Mouse (Mus musculus): ENCODE measurements around the gene Zfp324. TPM values are rescaled to one million over a fixed set of nuclear protein-coding genes. Genes with fewer than 3 reads are reported as not detected.

Zfp324 gene
- polyA plus RNA-seq, 1 experiment = 1.5 TPM

DNA sequence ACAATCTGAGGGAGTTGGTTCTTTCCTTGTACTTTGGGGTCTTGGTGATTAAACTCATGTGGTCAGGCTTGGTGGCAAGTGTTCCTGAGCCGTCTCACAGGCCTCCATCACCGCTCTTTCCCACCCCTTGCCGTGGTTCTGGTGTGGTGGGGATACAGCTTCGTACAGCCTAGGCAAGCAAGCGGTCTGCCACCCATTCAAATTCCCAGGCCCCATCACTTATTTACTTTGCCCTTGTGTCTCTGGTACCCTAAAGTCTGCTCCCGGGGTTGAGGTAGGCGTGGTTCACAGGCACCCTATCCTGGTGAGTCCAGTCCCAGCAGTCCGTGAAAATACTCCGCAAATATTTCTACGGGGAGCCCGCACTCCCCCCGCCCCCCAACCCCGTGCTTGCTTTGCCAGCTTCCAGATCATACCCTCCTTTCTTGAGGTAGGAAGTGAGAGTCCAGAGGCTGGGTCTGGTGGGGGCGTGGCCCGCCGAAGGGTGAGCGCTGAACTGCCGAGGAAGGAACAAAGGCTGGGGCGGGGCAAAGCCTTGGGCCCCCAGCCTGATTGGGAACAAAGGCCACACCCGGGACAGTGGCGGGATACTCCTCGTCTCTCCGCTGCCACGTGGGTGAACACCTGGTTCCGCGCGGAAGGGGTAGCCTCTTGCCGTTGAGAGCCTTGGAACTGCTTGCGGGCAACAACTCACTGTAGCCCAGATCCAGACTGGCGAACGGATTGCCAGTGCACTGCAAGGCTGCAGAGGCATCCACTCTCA is 57.3 kb downstream of the Zfp324 start:
- TF ChIP-seq POLR2A (IDR thresholded peaks at IDR 0.05; ENCODE audit: insufficient read depth, low read length) = peak; percentile 68
- peak; percentile 84 for TF ChIP-seq EP300 (IDR thresholded peaks at IDR 0.05; ENCODE audit: insufficient read depth, low read depth, low read length)
- no peak for TF ChIP-seq CTCF (IDR thresholded peaks at IDR 0.05; ENCODE audit: low read depth, low read length)
- Histone ChIP-seq H3K36me3 (ENCODE audit: control insufficient read depth, insufficient read depth, low read length, poor library complexity, severe bottlenecking) (peaks cover 29% of the 10 kb centered on the region), H3K4me3 (ENCODE audit: low read depth, low read length) (peak overlapping the region; percentile 65), H3K9me3 (replicated peaks; ENCODE audit: control insufficient read depth, insufficient read depth, low read length, poor library complexity, severe bottlenecking) (no peaks in the 10 kb centered on the region), H3K9ac (ENCODE audit: low read depth, poor library complexity, severe bottlenecking) (peak overlapping the region; percentile 97), H3K27me3 (ENCODE audit: control insufficient read depth, insufficient read depth, low read length, poor library complexity, severe bottlenecking) (no peaks in the 10 kb centered on the region), H3K27ac (ENCODE audit: insufficient read depth, low read length) (peak overlapping the region; percentile 85), H3K4me1 (ENCODE audit: control insufficient read depth, insufficient read depth, low read length) (no peaks in the 10 kb centered on the region)

Other genes with a start within 250 kb of the Zfp324 start
- 0.07 TPM in 1 of 2 replicates, not detected in the other for gene Vmn2r56, start 230.8 kb upstream of the Zfp324 start, polyA plus RNA-seq (2011; ENCODE audit: insufficient read depth, insufficient read length, low read depth, missing spikeins)
- gene Zscan18, start 162.2 kb upstream of the Zfp324 start, polyA plus RNA-seq (2011; ENCODE audit: insufficient read depth, insufficient read length, low read depth, missing spikeins) = 9.5 and 9.8 TPM in 2 replicates
- 11.7 and 12.2 TPM in 2 replicates for gene Zfp329, start 147.0 kb upstream of the Zfp324 start, polyA plus RNA-seq (2011; ENCODE audit: insufficient read depth, insufficient read length, low read depth, missing spikeins)
- 29.0 and 36.1 TPM in 2 replicates for gene Zfp110, start 131.1 kb upstream of the Zfp324 start, polyA plus RNA-seq (2011; ENCODE audit: insufficient read depth, insufficient read length, low read depth, missing spikeins)
- gene Zfp128, start 84.7 kb upstream of the Zfp324 start, polyA plus RNA-seq (2011; ENCODE audit: insufficient read depth, insufficient read length, low read depth, missing spikeins) = 1.2 and 1.6 TPM in 2 replicates
- 10.0 and 10.7 TPM in 2 replicates for gene Zscan22, start 68.0 kb upstream of the Zfp324 start, polyA plus RNA-seq (2011; ENCODE audit: insufficient read depth, insufficient read length, low read depth, missing spikeins)
- 1,704 and 1,789 TPM in 2 replicates for gene Rps5, start 43.5 kb upstream of the Zfp324 start, polyA plus RNA-seq (2011; ENCODE audit: insufficient read depth, insufficient read length, low read depth, missing spikeins)
- 0.37 and 0.84 TPM in 2 replicates for gene Rnf225, start 38.4 kb upstream of the Zfp324 start, polyA plus RNA-seq (2011; ENCODE audit: insufficient read depth, insufficient read length, low read depth, missing spikeins)
- gene Zfp446, start 12.0 kb downstream of the Zfp324 start, polyA plus RNA-seq (2011; ENCODE audit: insufficient read depth, insufficient read length, low read depth, missing spikeins) = 4.5 and 5.1 TPM in 2 replicates
- 0.75 TPM in 1 of 2 replicates, not detected in the other for gene Slc27a5, start 32.4 kb downstream of the Zfp324 start, polyA plus RNA-seq (2011; ENCODE audit: insufficient read depth, insufficient read length, low read depth, missing spikeins)
- 1,087 and 1,151 TPM in 2 replicates for gene Trim28, start 33.3 kb downstream of the Zfp324 start, polyA plus RNA-seq (2011; ENCODE audit: insufficient read depth, insufficient read length, low read depth, missing spikeins)
- gene Zbtb45, start 44.2 kb downstream of the Zfp324 start, polyA plus RNA-seq (2011; ENCODE audit: insufficient read depth, insufficient read length, low read depth, missing spikeins) = 14.0 and 22.7 TPM in 2 replicates
- 153 and 159 TPM in 2 replicates for gene Chmp2a, start 69.0 kb downstream of the Zfp324 start, polyA plus RNA-seq (2011; ENCODE audit: insufficient read depth, insufficient read length, low read depth, missing spikeins)
- gene Ube2m, start 72.4 kb downstream of the Zfp324 start, polyA plus RNA-seq (2011; ENCODE audit: insufficient read depth, insufficient read length, low read depth, missing spikeins) = 195 and 239 TPM in 2 replicates
- 0.90 and 0.93 TPM in 2 replicates for gene Mzf1, start 88.9 kb downstream of the Zfp324 start, polyA plus RNA-seq (2011; ENCODE audit: insufficient read depth, insufficient read length, low read depth, missing spikeins)
- gene Vmn1r85, start 129.3 kb downstream of the Zfp324 start, polyA plus RNA-seq (2011; ENCODE audit: insufficient read depth, insufficient read length, low read depth, missing spikeins) = 0.22 and 0.24 TPM in 2 replicates
- not detected in 2 replicates for gene Vmn1r86, start 154.1 kb downstream of the Zfp324 start, polyA plus RNA-seq (2011; ENCODE audit: insufficient read depth, insufficient read length, low read depth, missing spikeins)
- gene Vmn1r87, start 174.3 kb downstream of the Zfp324 start, polyA plus RNA-seq (2011; ENCODE audit: insufficient read depth, insufficient read length, low read depth, missing spikeins) = 0.15 and 0.26 TPM in 2 replicates
- gene Vmn1r88, start 193.7 kb downstream of the Zfp324 start, polyA plus RNA-seq (2011; ENCODE audit: insufficient read depth, insufficient read length, low read depth, missing spikeins) = 0.64 and 0.78 TPM in 2 replicates
- not detected in 2 replicates for gene Vmn1r89, start 247.2 kb downstream of the Zfp324 start, polyA plus RNA-seq (2011; ENCODE audit: insufficient read depth, insufficient read length, low read depth, missing spikeins)

Measured in ES-Bruce4 (cell line).